Mouse (Mus musculus): ENCODE measurements around the gene Nebl. TPM values are rescaled to one million over a fixed set of nuclear protein-coding genes. Genes with fewer than 3 reads are reported as not detected.

Nebl gene
- polyA plus RNA-seq, 1 experiment from 2014 or later = 5.1 TPM

DNA sequence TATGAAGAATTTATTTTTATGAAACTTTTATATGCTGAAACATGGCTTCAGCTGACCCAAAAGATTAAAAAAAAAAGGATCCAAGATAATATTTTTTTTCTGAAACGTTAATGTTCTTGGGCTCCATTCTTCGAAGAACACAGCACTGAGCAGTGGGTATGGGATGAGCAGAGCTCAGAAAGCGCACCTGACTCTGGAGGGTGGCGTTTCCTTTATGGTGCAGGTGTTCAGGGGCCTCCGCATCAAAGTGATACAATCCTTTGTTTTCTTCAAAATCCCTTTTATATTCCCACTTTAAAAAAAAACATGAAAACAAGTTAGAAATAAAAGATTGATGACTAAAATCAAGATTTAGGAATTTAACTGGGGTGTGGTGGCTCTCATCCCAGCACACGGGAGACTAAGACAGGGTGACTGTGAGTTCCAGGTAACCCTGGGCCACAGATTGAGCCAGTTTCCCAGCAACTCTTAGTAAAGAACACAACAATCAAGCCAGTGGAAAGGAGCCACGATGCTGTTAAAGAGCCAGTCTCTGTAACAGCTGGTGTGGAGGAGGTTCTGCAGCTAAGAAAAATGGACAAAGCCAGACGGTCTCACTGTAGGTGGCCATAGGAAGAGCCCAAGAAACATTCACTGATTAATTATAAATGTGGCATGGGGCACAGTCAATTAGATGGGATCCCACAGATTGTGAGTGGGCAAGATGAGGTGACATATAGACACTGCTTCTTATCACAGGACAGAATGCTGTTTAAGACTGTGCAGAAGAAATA lies 317.6 kb downstream of the Nebl start:
- Histone ChIP-seq H3K4me1 (replicated peaks; ENCODE audit: insufficient read depth, low read length) (no peaks in the 10 kb centered on the region), H3K27ac (no peak overlapping the region), H3K4me2 (ENCODE audit: low read length) (no peak overlapping the region), H3K9ac (ENCODE audit: low read depth, low read length) (no peak overlapping the region), H3K9me3 (replicated peaks; ENCODE audit: low read length) (no peaks in the 10 kb centered on the region), H3K36me3 (ENCODE audit: insufficient read depth, low read length) (no peaks in the 10 kb centered on the region), H3K4me3 (replicated peaks; ENCODE audit: low read depth, low read length) (no peak overlapping the region), H3K27me3 (ENCODE audit: insufficient read depth, low read length) (no peaks in the 10 kb centered on the region)
- no peak for TF ChIP-seq CTCF (IDR thresholded peaks at IDR 0.05; ENCODE audit: low read depth)
- whole genome bisulfite sequencing = 67% methylated on average over 8 of the region's 8 CpGs
- no peak for ATAC-seq (replicated peaks; ENCODE audit: low FRiP score, low read depth)
- no peak for DNase-seq (ENCODE audit: low spot score)

- no peaks in the 10 kb centered on the region for H3K9me3 ChIP-seq (replicated peaks; ENCODE audit: low read length)
- H3K4me1 ChIP-seq (replicated peaks; ENCODE audit: insufficient read depth, low read length) = no peaks in the 10 kb centered on the region
- H3K4me2 ChIP-seq (ENCODE audit: low read length) = no peak overlapping the region
- H3K36me3 ChIP-seq (ENCODE audit: insufficient read depth, low read length) = no peaks in the 10 kb centered on the region
- ATAC-seq (replicated peaks; ENCODE audit: low FRiP score, low read depth) (no peak), DNase-seq (ENCODE audit: low spot score) (no peak)
- H3K27me3 ChIP-seq (ENCODE audit: insufficient read depth, low read length) = no peaks in the 10 kb centered on the region
- 82% methylated on average over 5 of the region's 5 CpGs for WGBS
- no peak for TF ChIP-seq CTCF (IDR thresholded peaks at IDR 0.05; ENCODE audit: low read depth)
- H3K4me3 ChIP-seq (replicated peaks; ENCODE audit: low read depth, low read length) = no peak overlapping the region
- H3K9ac ChIP-seq (ENCODE audit: low read depth, low read length) = no peak overlapping the region
- H3K27ac ChIP-seq = no peak overlapping the region
Observed at GRCm38 (mm10) chr2:17409276-17409675, 322.0 kb downstream of the Nebl start.

DNA sequence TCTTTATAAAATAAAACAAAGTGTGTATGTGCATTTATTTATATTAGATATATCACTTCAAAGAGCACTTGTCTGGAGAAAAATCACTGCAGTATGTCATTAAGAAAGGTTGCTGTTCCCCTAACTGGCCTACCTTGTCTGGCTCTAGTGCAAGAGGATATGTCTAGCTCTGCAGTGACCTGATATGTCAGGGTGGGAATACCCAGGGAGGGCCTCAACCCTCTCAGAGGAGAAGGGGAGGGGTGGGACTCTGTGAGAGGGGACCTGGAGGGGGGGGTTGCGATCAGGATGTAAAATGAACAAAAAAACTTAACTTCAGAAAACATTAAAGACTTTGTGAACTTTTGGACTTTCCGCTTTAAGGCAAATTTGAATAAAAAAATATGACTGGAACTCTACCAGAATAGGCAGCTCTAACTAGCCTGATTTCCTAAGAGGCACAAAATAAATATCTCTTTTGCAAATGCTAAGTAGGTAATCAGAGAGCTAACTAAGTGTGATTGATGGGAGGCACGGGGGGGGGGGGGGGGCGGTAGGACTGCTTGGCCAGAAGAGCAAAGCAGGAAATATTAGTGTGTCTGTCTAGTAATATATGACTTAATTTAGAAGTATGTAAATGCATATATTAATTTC lies 325.2 kb downstream of the Nebl start:
- H3K9ac ChIP-seq (ENCODE audit: low read depth, low read length) = no peak overlapping the region
- no peak for TF ChIP-seq CTCF (IDR thresholded peaks at IDR 0.05; ENCODE audit: low read depth)
- H3K36me3 ChIP-seq (ENCODE audit: insufficient read depth, low read length) = no peaks in the 10 kb centered on the region
- H3K27me3 ChIP-seq (ENCODE audit: insufficient read depth, low read length) = no peaks in the 10 kb centered on the region
- no peaks in the 10 kb centered on the region for H3K4me1 ChIP-seq (replicated peaks; ENCODE audit: insufficient read depth, low read length)
- ATAC-seq (replicated peaks; ENCODE audit: low FRiP score, low read depth) (no peak), DNase-seq (ENCODE audit: low spot score) (peak; percentile 15)
- no peak overlapping the region for H3K27ac ChIP-seq
- no peak overlapping the region for H3K4me2 ChIP-seq (ENCODE audit: low read length)
- no peak overlapping the region for H3K4me3 ChIP-seq (replicated peaks; ENCODE audit: low read depth, low read length)
- H3K9me3 ChIP-seq (replicated peaks; ENCODE audit: low read length) = no peaks in the 10 kb centered on the region
- WGBS = 46% methylated on average over 3 of the region's 4 CpGs

DNA sequence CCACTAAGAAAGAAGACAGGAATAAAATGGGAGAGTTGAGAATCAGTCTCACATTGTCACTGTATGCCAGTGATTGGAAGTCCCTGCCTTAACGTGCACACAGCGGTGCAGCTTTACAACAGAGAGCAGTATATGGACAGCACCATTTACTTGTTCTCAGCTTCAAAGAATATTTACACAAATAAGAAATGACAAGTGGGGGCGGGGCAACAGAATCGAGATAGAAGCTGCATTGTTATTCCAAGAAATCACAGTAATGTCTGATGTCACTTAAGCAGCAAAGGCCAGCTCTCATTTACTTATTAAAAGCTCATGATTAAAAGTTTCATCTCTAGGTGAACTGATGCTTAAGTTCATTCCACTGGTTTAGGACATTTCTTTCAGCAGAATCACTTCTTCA lies 328.8 kb downstream of the Nebl start:
- no peak overlapping the region for H3K4me3 ChIP-seq (replicated peaks; ENCODE audit: low read depth, low read length)
- DNase-seq (ENCODE audit: low spot score) (no peak), ATAC-seq (replicated peaks; ENCODE audit: low FRiP score, low read depth) (no peak)
- 54% methylated on average over 4 of the region's 4 CpGs for WGBS
- H3K27ac ChIP-seq = no peak overlapping the region
- no peak overlapping the region for H3K9ac ChIP-seq (ENCODE audit: low read depth, low read length)
- no peaks in the 10 kb centered on the region for H3K4me1 ChIP-seq (replicated peaks; ENCODE audit: insufficient read depth, low read length)
- H3K4me2 ChIP-seq (ENCODE audit: low read length) = no peak overlapping the region
- no peaks in the 10 kb centered on the region for H3K27me3 ChIP-seq (ENCODE audit: insufficient read depth, low read length)
- no peak for TF ChIP-seq CTCF (IDR thresholded peaks at IDR 0.05; ENCODE audit: low read depth)
- H3K9me3 ChIP-seq (replicated peaks; ENCODE audit: low read length) = no peaks in the 10 kb centered on the region
- no peaks in the 10 kb centered on the region for H3K36me3 ChIP-seq (ENCODE audit: insufficient read depth, low read length)

DNA sequence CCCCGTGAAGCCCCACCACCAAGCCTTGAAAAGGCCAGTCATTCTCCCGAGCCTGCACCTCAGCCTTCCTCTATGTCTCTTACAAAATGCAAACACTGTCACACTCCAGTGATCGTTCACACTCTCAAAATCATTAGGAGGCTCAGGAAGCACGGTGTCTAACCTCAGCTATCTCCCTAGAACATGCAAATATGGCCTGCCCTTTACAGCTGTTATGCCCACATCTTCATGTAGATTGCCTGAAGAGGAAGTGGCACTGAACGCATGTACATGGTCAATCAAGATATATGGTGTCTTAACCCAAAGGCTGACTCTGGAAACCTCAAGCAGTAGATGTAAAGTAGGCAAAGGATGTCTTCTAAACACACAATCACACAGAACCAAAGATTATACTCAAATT lies 335.0 kb downstream of the Nebl start:
- ATAC-seq (replicated peaks; ENCODE audit: low FRiP score, low read depth) (no peak), DNase-seq (ENCODE audit: low spot score) (no peak)
- H3K4me1 ChIP-seq (replicated peaks; ENCODE audit: insufficient read depth, low read length) = no peaks in the 10 kb centered on the region
- H3K36me3 ChIP-seq (ENCODE audit: insufficient read depth, low read length) = no peaks in the 10 kb centered on the region
- no peak overlapping the region for H3K4me3 ChIP-seq (replicated peaks; ENCODE audit: low read depth, low read length)
- H3K9ac ChIP-seq (ENCODE audit: low read depth, low read length) = no peak overlapping the region
- no peak overlapping the region for H3K27ac ChIP-seq
- H3K27me3 ChIP-seq (ENCODE audit: insufficient read depth, low read length) = no peaks in the 10 kb centered on the region
- no peak overlapping the region for H3K4me2 ChIP-seq (ENCODE audit: low read length)
- 56% methylated on average over 5 of the region's 5 CpGs for WGBS
- no peaks in the 10 kb centered on the region for H3K9me3 ChIP-seq (replicated peaks; ENCODE audit: low read length)
- TF ChIP-seq CTCF (IDR thresholded peaks at IDR 0.05; ENCODE audit: low read depth) = no peak

DNA sequence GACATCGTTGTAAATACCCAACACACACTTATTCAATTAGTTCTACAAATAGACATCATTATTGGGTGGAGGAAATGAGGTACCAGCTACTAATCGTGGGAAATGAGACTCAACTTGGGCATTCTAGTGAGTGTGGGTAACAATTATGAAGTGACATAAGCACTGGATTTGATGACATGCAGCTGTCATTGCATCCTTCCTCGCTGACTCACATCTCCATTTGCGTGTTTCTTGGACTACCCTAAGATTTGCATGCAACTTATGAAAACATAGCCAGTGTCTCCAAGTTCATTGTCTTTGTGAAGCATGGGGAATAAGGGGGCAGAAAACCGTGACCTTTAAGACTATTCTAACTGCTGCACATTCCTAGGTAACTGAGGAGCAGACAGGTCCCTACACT lies 339.9 kb downstream of the Nebl start:
- Histone ChIP-seq H3K36me3 (ENCODE audit: insufficient read depth, low read length) (no peaks in the 10 kb centered on the region), H3K27ac (no peak overlapping the region), H3K4me2 (ENCODE audit: low read length) (no peak overlapping the region), H3K27me3 (ENCODE audit: insufficient read depth, low read length) (no peaks in the 10 kb centered on the region), H3K9ac (ENCODE audit: low read depth, low read length) (no peak overlapping the region), H3K9me3 (replicated peaks; ENCODE audit: low read length) (no peaks in the 10 kb centered on the region), H3K4me1 (replicated peaks; ENCODE audit: insufficient read depth, low read length) (no peaks in the 10 kb centered on the region), H3K4me3 (replicated peaks; ENCODE audit: low read depth, low read length) (no peak overlapping the region)
- no peak for TF ChIP-seq CTCF (IDR thresholded peaks at IDR 0.05; ENCODE audit: low read depth)
- WGBS = 85% methylated on average over 5 of the region's 5 CpGs
- DNase-seq (ENCODE audit: low spot score) (no peak), ATAC-seq (replicated peaks; ENCODE audit: low FRiP score, low read depth) (no peak)

All from kidney, postnatal 0 days (tissue).